Mouse (Mus musculus) small intestine, adult 2 months (tissue): ENCODE data around the gene Ap3d1. TPM values are rescaled to one million over a fixed set of nuclear protein-coding genes. Genes with fewer than 3 reads are reported as not detected.

Experiments
- H3K27ac ChIP-seq: fragments of 200-500 bp; 2 replicates; pipeline ENCODE4 v1.5.1; 2012; ENCODE audit warnings: low read depth, low read length, control low read depth, inconsistent platforms; ENCODE audit not compliant: insufficient read depth
- H3K27me3 ChIP-seq: fragments of 200-500 bp; 2 replicates; pipeline ENCODE4 v1.6.1; 2012; ENCODE audit warnings: mild to moderate bottlenecking, moderate library complexity, low read length, inconsistent platforms; ENCODE audit not compliant: control insufficient read depth, insufficient read depth
- H3K36me3 ChIP-seq: fragments of 200-500 bp; 2 replicates; pipeline ENCODE4 v1.6.1; 2012; ENCODE audit warnings: mild to moderate bottlenecking, low read length, control low read depth, inconsistent platforms; ENCODE audit not compliant: control insufficient read depth, insufficient read depth
- H3K4me1 ChIP-seq: fragments of 200-500 bp; 2 replicates; pipeline ENCODE4 v1.6.1; 2012; ENCODE audit warnings: low read length, inconsistent platforms, mixed read lengths; ENCODE audit not compliant: control insufficient read depth, insufficient read depth, insufficient read length
- H3K4me3 ChIP-seq: fragments of 200-500 bp; 2 replicates; pipeline ENCODE4 v1.5.1; 2012; ENCODE audit warnings: low read depth, mild to moderate bottlenecking, control low read depth, inconsistent platforms, low read length, moderate library complexity
- CTCF ChIP-seq: fragments of 200-500 bp; IDR thresholded peaks from 2 replicates; pipeline ENCODE4 v1.5.1; 2012; ENCODE audit warnings: low read depth, mild to moderate bottlenecking, control low read depth, inconsistent platforms, low read length, moderate library complexity, mixed read lengths; ENCODE audit not compliant: insufficient replicate concordance, insufficient read length; ENCODE audit errors: extremely low read depth
- POLR2A ChIP-seq: fragments of 200-500 bp; IDR thresholded peaks from 2 replicates; pipeline ENCODE4 v1.6.1; 2012; ENCODE audit warnings: low read depth, mild to moderate bottlenecking, control low read depth, inconsistent platforms, low read length, moderate library complexity
- WGBS: fragments of 180-500 bp; shearing (Covaris S2); methylation state at CpG from one replicate; pipeline ENCODE4 v1.1.7; 2018; 5-methylcytosine and 5-hydroxymethylcytosine counted together
- polyA plus RNA-seq: library from polyadenylated mRNA; depleted of rRNA; stranded (reverse); fragments of >200 nt; gene quantifications from 2 replicates; pipeline ENCODE4 v1.2.3, GENCODE M21; 2012

Gene Ap3d1
- polyA plus RNA-seq, 1 experiment = 110 TPM

DNA sequence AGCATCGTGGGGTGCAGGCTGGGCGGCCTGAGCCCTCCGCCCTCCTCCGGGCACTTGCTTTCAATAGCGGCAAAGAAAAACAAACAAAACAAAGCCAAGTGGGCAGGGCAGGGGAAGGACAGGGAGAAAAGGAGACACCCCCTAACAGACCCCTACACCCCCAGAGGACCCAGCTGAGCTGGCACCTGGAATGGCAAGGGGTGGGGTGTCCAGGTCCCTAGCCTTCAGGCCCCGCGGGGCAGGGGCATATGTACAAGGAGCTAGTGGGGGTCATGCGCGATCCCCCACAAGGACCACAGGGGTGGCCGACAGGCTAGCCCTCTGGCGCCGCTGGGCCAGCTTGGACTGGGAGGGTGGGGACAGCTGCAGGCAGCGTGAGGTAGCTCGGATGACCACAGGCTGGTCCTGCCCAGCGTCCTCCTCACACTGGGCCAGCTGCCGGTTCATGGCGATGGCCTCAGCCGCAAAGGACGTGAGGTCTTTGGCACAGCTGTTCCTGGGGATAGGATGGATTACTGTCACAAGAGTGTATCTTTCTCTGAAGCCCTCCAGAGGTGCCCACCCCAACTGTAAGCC is 75.1 kb downstream of the Ap3d1 start:
- Histone ChIP-seq H3K4me1 (peaks cover 41% of the 10 kb centered on the region), H3K4me3 (no peak overlapping the region), H3K36me3 (peaks cover 62% of the 10 kb centered on the region), H3K27ac (no peak overlapping the region), H3K27me3 (no peaks in the 10 kb centered on the region)
- TF ChIP-seq CTCF (no peak), POLR2A (no peak)
- WGBS = 82% methylated on average over 19 of the region's 19 CpGs

DNA sequence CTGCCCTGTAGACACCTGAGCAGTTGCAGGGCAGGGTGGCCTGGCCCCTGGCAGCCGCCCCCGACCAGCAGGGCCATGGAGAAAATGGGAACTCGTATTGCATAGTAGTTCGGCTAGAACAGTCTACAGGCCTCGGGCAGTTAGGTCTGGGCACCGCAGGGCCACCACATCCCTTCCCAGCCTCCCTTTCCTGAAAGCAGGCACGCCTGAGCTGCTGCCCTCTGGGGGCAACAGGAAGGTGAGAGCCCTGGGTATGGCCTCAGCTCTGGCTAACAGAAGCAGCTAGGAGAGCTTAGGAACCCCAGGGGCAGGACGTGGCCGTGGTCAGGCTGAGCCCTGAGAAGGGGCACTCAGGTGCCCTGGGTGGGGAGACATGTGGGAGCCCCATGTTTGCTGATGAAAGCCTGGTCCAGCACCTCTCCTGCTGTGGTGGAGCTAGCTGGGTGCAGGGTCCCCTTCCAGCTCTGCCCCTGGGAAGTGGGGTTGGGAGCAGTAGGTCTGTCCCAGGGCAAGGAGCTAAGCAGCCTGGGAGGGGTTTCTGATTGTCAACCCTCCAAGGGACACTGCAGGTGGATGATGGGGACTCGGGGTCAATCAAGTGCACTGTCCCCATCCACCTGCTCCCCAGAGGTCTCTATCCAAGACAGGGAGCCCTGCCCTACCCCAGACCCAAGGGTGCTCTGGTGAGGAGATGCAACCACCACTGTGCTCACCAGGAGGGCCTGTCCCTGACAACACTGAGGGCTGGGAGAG is 75.9 kb downstream of the Ap3d1 start:
- no peak overlapping the region for H3K4me3 ChIP-seq
- H3K27me3 ChIP-seq = no peaks in the 10 kb centered on the region
- H3K36me3 ChIP-seq = peaks cover 54% of the 10 kb centered on the region
- H3K27ac ChIP-seq = peak overlapping the region; percentile 22; the same call in 1 of the 2 replicates
- 80% methylated on average over 10 of the region's 10 CpGs for WGBS
- peaks cover 41% of the 10 kb centered on the region for H3K4me1 ChIP-seq
- TF ChIP-seq POLR2A (no peak), CTCF (no peak)

DNA sequence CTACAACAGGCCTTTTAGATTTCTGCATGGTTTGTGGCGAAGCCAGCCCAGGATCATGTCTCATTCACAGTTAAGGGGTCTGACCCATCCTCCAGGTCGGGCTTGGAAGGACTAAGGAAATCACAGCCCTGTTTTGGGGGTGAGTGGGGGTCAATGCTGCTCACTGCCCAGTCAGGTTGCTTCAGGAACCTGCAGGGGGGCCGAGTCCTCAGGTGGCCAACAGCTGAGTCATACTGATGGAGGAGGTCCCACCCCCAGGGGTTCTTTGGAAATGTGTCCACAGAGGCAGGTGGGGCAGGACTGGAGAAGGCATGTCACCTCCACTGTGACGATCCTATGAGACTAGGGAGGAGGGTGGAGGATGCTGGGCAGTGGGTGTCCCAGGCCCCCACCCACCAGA is 76.6 kb downstream of the Ap3d1 start:
- TF ChIP-seq CTCF = no peak
- TF ChIP-seq POLR2A = no peak
- Histone ChIP-seq H3K27ac (peak overlapping the region; percentile 83), H3K36me3 (peaks cover 48% of the 10 kb centered on the region), H3K4me3 (no peak overlapping the region), H3K4me1 (peaks cover 41% of the 10 kb centered on the region), H3K27me3 (no peaks in the 10 kb centered on the region)
- 50% methylated on average over 4 of the region's 4 CpGs for WGBS

DNA sequence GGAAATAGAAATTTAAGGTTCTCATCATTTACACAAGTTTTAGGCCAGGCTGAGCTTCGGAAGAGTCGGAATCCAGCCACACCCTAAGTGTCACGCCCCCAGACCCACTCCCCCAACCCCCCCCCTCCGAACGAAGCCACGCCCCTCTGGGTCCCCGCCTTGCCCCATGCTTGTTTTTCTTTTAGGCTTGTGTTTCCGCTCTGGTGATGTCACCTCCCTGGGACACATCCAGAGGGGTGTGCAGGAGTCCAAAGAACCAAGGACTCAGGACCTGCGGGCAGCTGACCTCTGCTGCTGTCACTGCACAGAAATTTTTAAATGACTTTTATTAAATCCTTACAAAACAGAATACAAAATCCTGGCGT is 77.1 kb downstream of the Ap3d1 start:
- H3K36me3 ChIP-seq = peaks cover 44% of the 10 kb centered on the region
- H3K4me1 ChIP-seq = peaks cover 37% of the 10 kb centered on the region
- 5% methylated on average over 10 of the region's 10 CpGs for WGBS
- H3K27me3 ChIP-seq = no peaks in the 10 kb centered on the region
- H3K27ac ChIP-seq = peak overlapping the region; percentile 97
- peak overlapping the region; percentile 5; the same call in 1 of the 2 replicates for H3K4me3 ChIP-seq
- no peak for TF ChIP-seq CTCF
- TF ChIP-seq POLR2A = no peak

DNA sequence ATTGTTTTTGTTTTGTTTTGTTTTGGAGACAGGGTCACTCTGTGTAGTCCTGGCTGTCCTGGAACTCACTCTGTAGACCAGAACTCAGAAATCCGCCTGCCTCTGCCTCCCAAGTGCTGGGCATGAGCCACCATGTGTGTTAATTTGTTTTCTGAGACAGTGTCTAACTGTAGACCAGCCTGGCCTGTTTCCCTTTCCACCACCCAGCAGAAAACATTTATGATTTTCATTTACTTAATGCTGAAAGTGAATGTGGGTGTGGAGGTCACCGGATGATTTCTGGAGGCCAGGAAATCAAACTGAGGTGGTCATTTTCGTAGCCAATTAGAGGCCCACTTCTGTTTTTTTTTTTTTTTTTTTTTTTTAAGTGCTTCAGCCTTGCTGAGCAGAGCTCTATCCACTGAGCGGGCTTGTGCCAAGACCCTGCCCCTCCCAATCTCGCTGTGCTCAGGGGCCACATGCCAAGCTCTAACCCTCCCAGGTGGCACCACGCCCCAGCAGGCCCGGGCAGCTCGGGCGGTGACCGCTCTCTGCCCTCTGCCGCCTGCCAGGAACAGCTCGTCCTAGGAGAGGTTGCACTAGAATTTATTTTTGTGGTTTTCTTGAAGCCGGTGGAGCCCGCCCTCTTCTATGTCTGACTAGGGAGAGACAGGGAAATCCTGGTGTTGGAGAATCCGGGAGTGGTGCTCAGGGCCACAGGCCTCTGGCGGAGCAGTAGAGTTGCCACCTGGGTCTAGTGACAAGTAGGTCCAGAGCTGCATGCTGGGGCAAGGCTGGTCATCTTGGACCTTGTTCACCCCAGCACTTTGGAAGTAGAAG is 77.7 kb downstream of the Ap3d1 start:
- 1% methylated on average over 16 of the region's 16 CpGs for WGBS
- peak overlapping the region; percentile 5 for H3K4me3 ChIP-seq

DNA sequence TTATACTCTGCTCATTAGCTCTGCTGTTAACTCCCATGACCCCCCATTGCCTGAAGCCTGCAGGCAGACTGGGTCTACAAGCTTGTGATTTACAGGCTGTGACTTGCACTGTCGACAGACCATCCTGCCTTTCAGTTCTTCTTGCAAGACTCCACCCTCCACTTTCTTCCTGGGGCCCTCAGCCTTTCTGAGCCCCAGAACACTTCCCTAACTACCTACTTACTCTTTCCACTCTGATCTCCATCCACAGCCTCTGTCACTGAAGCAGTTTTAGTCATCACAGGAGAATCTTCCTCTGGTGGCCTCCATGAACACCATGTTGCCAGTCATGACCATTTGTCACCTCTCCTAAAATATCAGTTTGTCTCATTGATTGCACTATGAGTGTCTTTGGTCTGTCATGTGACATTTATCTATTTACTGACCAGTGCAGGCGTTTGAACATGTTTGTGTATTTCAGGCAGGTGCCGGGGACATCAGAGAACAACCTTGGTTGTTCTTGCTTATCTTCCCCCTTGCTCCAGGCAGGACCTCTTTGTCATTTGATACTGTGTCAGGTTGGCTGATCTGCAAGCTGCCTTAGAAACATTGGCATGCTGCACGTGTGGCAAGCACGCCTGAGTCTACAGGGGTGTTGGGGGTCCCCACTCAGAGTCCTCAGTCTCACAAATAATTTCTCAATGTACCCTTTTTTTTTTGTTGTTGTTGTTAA is 78.4 kb downstream of the Ap3d1 start:
- TF ChIP-seq CTCF (no peak), POLR2A (no peak)
- Histone ChIP-seq H3K4me1 (peaks cover 24% of the 10 kb centered on the region), H3K27me3 (no peaks in the 10 kb centered on the region), H3K4me3 (no peak overlapping the region), H3K27ac (peak overlapping the region; percentile 97), H3K36me3 (peaks cover 30% of the 10 kb centered on the region)
- WGBS = 27% methylated on average over 5 of the region's 5 CpGs

More for the DNA sequence above, 77.7 kb downstream of the Ap3d1 start:
- Histone ChIP-seq H3K4me1 (peaks cover 31% of the 10 kb centered on the region), H3K27me3 (no peaks in the 10 kb centered on the region), H3K36me3 (peaks cover 38% of the 10 kb centered on the region), H3K27ac (peak overlapping the region; percentile 97)
- TF ChIP-seq POLR2A (0 out of 2 replicates have a peak, but pooled peaks have one; percentile 33), CTCF (no peak)
